Mouse (Mus musculus) c-Kit-positive CD71-negative TER-119-negative erythroid progenitor cells, embryonic 14.5 days (primary cell): ENCODE measurements around the gene Cacnb1.
A peak's percentile ranks its signal among the peaks of the same experiment; 100 is the strongest.

Source experiments
- DNase-seq: peaks from one replicate; pipeline ENCODE4 v3.0.0-alpha.2; 2013; ENCODE audit warnings: low read depth

Gene Cacnb1

DNA sequence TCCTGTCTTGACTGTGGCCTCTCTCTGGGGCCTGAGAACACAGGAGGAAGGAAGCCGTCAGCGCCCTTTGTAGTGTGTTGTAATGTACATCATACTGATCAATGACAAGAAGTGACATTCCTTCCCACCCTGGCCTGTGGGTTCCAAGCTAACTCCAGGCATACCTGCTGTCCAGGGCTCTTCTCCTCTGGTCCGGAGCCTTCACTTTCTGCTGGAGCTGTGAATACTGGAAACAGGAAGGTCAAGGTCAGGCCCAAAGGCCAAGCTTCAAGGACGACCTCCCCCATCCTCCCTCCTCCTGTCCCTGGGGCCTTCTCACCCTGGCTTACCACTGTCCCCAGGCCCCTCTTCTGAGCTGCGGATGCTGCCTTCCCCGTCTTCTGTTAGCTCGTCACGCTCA is 18.1 kb upstream of the Cacnb1 start:
- no peak for DNase-seq

DNA sequence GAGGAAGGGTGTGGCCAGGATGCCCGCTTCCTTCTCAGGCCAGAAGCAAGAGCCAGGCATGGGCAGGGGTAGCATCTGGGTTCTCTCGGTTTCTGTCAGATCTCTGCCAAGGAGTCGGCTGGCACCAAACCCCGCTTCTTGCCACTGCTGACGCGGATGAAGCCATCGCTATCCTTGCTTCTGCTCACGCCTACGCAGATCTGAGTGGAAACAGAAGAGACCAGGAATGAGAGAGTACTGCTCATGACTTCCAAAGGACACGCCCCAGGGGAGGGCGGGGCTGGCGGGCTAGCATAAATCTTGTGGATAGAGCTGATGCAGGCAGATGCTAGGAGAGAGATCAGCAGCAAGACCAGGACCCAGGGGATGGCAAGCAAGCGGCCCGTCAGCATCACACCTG is 15.0 kb upstream of the Cacnb1 start:
- no peak for DNase-seq

DNA sequence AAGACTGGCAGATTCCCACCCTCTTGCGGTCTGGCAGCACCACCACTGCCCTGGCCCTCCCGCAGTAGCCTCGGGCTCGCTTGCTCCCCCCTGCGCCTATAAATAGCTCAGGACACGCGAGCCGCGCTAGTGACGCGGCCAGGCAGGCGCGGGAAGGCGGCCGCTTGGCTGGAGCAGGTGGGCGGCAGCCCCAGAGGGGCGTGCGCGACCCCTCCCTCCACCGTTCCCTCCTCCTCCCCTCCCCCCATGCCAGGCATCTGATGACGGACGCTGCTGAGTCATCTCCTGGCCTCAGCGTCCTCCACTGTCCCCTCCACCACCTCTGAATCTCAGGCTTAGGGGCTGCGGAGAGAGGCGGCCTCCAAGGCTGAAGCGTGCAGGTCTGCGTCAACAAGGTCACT is 13.1 kb upstream of the Cacnb1 start:
- DNase-seq = no peak

DNA sequence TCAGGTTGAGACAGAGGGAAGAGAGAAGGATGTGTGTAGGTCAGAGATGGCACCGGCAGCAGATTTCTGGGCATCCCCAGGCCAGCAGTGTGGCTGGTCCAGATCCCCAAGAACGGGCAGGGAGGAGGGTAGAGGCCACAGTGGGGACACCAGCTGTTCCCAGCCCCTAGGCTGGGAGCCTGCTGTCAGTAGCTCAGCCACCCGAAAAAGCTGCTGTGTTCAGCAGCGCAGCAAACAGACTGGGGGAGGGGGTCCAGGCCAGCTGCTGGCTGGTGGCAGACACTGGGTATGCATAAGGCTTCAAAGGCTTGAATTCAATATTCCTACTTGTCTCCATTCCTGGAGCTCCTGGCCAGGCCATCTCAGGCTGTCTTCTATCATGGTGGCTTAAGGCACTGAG is 12.0 kb upstream of the Cacnb1 start:
- DNase-seq = no peak

DNA sequence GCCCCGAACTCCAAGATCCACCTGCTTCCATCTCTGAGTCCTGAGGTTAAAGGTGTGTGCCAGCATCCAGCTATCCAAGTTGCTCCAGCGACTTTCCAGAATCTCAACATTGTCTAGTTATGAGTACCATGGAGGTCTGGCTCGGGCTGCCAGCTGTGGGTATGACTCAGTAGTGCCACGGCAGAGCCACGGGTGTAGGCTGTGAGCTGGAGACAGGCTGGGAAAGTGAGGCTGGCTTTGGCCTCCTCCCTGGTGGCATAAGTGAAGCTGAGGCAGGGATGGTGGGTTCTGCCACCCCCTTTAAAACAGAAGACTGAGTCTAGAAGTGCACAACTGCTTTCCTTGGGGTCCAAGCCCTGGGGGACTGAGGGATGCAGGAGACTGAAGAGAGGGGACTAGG is 11.2 kb upstream of the Cacnb1 start:
- no peak for DNase-seq

DNA sequence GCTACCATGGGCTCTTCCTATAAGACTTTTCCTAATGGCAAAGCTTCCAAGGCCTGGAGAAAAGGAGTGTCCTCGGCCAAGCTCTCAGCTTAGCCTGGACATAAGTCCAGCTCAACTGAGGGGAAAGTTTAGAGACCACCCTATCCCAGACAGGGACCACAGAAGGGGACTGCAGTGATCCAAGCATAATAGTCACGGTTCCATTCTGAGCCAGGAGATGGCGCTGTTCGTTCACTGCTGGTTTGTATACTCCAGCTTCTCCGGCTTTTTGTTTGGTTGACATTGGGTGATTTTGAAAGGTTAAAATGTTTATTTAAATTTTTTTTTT is 8.6 kb upstream of the Cacnb1 start:
- peak; percentile 86 for DNase-seq

DNA sequence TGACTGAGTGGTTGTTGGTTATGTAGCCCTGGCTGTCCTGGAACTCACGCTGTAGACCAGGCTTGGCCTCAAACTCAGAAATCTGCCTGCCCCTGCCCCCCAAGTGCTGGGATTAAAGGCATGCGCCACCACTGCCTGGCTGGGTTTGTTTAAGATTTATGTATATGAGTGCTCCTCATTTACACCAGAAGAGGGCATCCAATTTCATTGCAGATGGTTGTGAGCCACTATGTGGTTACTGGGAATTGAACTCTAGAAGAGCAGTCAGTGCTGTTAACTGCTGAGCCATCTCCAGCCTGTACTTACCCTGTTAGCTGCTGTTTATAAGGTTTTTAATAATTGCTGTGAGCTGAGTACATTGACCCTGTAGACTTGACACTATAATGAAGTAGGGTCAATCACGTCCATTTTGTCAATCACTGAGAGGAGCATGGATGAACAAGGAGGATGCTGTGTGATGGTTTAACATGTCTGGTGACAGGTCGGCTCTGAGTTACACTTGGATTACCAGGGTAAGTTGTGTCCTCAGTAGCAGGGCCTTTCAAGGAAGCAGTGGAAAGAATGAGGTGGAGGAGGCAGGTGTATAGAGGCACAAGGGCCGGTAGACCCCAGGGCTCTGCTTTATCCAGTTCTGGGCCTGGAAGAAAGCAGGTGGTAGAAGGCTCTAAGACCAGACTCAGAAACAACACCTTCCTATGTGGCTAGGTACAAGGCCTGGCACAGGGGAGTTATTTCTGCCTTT is 8.0 kb upstream of the Cacnb1 start:
- DNase-seq = no peak

DNA sequence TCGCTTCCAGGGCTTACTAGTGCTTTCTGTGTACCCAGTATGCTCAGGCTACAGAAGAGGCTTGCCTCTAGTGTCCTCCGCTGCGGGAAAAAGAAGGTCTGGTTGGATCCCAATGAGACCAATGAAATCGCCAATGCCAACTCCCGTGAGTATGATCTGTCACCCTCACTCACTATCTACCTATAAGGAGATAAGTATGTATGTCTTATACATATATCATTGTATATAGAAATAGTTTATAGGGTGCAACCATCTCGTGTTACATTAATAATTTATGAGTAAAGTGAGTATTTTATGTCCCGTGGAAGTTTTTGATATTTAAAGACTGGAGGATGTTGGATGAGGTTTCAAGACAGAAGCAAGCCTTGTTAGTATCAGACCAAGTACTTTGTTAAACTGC is 5.0 kb upstream of the Cacnb1 start:
- DNase-seq = no peak

DNA sequence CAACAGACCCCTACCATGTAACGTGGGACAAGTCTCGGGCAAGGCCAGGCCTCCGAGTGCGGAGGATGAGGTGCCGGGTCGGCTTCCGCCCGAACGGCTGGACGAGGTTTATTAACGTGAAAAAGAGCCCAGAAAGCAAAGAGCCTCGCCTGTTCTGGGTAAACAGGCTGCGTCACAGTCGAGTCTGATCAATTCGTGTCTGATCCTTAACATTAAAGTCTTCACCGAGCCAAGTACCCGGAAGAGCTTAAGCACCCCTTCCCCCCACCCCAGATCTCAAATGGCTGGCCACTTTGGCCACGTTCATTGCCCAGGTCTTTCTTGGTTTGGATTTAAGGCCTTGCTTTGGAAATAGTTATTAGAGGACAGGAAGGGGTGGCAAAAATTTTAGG is 4.5 kb upstream of the Cacnb1 start:
- DNase-seq = no peak

DNA sequence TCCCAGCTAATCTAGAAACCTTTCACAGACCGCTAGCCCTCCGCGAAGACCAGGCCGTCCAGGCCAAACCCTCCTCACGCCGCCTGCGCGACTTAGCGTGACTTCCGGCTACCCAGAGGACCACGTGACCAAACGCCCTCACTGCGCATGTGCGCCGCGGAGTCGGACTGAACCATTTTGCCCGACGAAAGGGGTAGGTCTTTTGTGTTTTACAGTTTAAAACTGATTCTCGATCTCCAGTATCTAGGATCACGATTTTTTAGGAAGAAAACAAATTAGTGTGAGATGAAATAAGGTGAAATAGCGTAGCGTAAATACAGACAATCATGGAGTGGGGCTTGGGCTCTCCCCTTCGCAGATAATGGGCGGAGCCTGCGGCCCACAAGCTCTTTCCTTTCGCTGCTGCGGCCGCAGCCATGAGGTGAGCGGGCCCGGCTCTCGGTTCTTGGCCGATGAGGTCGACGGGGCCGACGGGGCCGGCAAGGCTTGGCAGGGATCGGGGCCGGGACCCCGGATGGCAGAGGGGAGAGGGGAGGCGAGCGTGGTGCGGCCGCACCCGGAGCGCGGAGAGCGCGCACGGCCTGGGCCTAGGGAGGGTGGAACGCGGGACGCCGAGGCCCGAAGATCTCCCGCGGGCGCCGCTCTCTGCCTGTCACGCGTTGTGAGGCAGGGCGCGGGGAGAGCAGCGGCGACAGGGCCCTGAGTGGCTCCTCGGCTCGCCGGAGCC is 3.9 kb upstream of the Cacnb1 start, which contains the start of gene Rpl19:
Gene Rpl19 (plus strand): TSS at position 141 of the 727 bp plus-strand sequence.
- DNase-seq = peak; percentile 81

DNA sequence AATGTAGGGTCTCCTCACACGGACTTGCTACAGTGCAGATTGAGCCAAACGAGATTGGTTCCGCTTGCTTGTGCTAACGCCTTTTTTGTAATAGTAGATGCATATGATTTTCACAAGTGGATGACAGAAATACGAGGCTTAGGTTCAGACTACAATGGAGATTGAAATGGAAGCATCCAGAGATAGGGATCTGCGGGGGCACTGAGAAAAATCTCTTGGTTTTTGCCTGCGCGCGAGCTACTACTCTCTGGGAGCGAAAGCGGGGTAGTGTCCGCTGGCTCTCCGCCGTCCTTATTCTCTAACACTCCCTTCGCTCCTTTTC is 3.4 kb upstream of the Cacnb1 start:
- DNase-seq = no peak

DNA sequence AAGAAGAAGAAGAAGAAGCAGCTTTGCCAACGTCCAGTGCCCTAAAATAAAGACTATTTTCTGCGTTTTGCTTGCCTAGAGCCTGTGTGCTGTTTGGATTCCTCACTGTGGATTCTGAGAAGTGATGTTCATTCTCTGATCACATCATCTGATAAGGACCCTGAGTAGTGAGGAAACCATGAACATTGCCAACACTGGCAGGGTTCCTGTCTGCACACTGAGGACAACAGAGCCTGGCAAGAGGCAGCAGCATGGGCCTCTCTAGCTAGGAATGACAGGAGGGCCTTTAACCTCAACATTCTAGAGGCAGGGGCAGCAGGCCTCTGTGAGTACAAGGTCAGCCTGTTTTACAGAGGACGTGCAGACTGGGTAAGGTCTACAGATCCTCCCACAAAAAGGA is 1.7 kb upstream of the Cacnb1 start:
- no peak for DNase-seq

DNA sequence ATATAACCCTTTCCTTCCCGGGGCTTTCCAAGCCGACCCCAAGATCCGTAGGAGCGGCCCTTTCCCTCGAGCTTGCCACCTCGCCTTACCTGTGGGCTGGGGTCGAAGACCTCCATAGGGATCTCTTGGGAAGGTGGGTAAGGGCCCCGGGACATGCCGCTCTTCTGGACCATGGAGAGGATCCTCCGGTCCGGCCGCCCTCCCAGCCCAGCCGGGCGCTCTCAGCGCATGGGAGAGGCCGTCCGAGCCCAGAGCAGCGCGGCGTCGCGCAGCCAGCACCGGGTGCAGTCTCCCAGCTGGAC is 630 bp downstream of the Cacnb1 start:
- DNase-seq = no peak

DNA sequence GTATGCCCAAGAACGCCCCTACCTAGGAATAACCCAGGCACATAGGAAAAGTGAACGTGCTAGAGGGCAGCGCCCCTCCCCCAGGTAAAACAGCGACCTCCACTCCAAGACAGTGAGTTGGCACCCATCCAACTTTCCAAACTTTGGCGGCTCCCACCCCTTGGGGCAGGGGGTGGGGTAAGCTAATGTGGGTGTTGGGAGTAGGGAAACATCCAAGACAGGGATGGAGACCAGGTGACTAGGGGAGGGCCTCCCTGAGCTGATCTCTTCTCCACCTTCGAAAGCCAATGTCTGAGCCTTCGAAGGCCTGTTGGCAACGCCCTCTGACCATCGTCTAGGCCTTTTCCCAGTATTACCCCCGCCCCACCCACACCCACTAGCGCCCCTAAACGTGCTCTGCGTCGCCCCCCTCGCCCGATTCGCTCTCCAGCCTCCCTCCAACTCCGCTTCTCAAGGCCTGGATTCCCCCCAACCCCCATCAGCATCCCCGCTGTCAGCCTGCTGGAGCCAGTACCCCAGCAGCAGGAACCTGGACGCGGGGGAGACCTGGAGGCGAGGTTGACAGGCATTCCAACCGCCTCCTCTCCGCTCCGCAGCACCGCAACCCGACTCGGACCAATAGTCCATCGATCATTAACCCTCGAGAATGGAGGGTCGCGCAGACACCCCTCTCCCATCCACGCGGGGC is 1.1 kb downstream of the Cacnb1 start:
- DNase-seq = no peak

DNA sequence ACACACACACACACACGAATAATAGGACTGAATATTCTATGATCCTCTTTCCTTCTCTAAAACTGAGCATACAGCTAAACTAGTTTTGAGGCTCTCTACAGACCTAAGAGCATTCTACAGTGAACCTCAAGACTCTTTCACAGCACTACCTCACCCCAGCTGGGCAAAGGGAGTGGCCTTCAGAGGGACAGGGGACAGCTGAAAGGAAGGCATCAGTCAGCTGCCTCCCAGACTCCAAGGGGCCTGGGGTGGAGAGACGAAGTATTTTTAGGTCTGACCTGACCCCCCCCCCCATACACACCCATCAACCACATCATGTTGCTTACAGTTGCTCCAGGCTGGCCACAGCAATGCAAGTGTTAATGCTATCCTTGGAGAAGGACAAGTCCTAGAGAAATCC is 1.7 kb downstream of the Cacnb1 start:
- DNase-seq = no peak

DNA sequence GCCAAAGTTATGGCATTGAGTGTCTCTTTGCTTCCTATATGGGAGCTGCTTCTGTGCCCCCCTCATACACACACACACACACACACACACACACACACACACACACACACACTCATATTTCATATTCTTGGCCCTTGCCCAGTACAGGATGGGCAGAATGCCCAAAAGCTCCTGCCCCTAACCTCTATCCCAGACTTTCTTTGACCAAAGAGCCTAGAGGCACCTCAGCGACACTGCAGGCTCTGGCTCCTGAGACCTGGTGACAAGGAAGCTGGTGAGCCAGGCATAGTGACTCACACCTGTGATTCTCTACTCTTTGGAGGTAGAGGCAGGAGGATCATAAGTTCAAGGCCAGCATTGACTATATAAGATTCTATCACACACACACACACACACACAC is 2.1 kb downstream of the Cacnb1 start:
- DNase-seq = no peak

DNA sequence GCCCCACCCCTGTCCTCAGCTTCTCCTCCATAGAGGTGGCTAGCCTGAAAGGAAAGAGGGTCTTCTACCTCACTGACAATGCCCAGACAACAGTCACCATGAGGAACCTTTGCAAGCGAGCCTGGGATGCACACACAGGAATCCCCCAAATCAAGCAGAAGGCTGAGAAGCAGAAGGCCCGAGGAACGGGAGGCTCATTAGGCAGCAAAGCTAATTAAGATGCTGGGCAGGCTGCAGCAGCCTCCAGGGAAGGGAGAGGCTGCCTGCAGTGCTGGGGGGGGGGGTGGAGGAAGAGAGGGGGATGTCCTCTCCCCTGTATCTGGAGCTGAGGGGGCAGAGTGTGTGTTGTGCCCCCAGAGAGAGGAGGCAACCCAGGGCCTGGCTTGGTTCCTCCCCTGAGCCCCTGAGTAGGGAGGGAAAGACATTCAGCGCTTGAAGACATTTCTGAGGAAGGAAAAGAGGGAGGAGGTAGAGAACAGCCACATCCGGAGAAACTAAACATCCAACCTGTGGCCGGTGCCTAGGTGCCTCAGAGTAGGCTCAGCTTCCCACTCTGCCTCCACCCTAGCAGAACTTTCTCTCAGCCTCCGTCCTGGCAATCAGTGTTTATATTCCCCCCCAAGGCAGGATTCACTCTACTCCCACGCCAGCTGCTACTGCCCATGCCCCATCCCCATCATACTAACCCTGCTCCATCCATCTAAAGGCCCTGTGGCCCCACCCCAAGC is 2.8 kb downstream of the Cacnb1 start:
- DNase-seq = no peak

DNA sequence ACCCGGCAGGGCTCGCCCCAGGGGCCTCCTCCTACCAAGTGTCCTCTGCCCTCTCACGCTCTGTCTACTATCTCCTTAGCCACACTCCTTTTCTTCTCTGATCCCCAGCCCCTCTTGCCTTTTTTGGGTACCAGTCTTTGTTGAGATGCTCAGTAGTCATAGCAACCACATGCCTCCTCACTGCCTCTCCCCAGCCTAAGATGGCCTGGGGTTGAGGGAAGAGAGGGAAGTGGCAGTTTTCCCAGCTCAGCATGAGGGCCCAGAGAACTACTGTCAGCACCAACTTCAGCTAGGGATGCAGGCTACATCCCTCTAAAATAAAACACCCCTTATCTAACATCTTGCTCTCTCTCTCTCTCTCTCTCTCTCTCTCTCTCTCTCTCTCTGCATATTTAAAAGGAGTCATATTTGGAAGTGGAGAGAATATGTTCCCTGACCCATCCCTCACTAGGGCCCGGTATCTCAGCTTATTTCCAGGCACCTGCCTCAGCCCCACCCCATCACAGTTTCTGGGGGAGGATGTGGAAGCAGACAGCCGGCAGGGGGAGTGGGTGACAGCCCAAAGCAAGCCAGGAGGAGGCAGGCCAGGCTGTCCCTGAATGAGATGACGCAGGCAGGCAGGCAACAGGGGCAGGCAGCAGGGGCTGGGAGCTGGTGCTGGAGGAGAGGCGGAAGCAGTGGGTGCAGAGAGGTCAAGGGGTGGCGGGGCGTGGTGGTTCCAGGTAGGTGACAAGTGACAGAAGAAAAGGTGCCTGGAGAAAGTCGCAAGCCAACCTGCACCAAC is 3.8 kb downstream of the Cacnb1 start:
- DNase-seq = no peak

DNA sequence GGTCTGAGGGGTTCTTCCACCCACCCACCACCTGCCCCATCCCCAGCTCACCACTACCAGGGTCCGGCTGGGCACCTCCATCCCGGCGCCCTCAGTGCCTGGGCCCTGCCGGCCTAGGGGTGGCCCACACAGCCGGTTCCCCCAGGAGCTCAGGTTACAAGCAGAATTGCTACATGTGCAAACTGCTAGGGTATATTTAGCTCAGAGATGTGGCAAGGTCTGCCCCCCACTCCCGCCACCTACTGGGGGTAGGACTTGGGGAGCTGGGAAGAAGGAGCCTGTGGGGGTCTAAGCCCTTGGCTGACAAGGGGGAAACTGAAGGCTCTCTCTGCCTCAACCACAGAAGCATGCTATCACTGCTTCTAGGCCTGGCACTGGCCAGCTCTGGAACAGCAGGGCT is 4.6 kb downstream of the Cacnb1 start:
- DNase-seq = no peak

DNA sequence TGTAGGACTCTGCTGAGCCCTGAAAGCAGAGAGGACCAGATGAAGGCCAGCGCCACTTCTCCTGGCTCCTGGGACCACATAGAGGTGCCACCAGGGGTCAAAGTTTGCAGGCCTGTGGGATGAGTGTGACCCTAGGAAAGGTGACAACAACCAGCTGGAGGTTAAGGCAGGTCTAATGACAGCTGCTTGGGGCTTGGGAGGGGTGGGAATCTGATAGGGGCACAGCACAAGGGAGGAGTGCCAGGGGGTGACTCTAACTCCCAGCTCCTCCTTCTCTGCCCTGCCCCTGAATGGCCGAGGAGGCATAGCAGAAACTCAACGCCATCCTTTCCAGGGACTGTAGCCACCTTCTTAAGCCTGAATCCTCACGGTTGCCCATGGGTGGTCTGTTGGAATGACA is 6.0 kb downstream of the Cacnb1 start:
- DNase-seq = no peak

DNA sequence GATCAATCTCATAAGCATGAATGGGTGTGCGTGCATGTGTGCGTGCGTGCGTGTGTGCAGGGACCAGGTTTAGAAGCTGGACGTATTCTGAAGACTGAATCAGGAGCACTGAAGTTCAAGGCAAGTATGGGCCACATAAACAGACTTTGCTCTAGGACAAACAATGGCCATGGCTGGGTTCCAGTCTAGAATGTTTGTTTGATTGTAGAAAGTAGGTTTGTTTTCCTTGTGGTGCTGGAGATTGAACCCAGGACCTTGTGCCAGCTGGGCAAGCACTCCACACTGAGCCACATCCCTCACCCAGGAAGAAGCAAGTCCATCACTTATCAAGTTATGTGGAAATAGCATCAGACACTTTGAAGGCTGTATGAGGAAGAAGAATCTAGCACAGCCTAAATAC is 6.7 kb downstream of the Cacnb1 start:
- no peak for DNase-seq

DNA sequence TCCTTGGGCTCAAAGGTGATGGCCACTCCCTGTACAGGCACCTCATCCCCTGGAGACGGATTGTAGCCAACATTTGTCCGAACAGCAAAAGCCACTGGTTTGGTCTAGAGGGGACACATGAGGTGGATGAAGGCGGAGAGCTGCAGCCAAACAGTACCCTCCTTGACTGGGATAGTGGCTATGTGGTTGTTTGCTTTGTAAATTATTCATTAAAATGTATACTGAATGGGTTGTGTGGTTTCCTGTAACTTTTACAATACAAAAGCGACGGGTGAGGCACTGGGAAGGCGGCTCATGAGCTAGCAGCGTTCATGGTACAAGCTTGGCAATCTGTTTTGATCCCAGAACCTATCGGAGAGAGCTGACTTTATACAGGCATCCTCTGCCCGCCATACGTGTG is 10.0 kb downstream of the Cacnb1 start:
- no peak for DNase-seq
